Mouse (Mus musculus) yolk sac, embryonic 10.5 days (tissue): ENCODE data around the gene Mrps21.

Experiments used
- DNase-seq: peaks from one replicate; pipeline ENCODE4 v3.0.0-alpha.2; 2017; ENCODE audit warnings: low spot score

Gene Mrps21

GRCm38 (mm10) chr3:95850611-95851010 lies 20.7 kb downstream of the Mrps21 start:
- DNase-seq: no peak

GRCm38 (mm10) chr3:95842503-95843214 lies 28.7 kb downstream of the Mrps21 start:
- DNase-seq: no peak

GRCm38 (mm10) chr3:95839250-95839649 lies 32.1 kb downstream of the Mrps21 start:
- DNase-seq: no peak

- no peak for DNase-seq
Observed at GRCm38 (mm10) chr3:95829053-95829452, 42.3 kb downstream of the Mrps21 start.

GRCm38 (mm10) chr3:95826275-95826674 lies 45.0 kb downstream of the Mrps21 start:
- DNase-seq: no peak

GRCm38 (mm10) chr3:95820046-95821010 lies 51.0 kb downstream of the Mrps21 start:
- no peak for DNase-seq

GRCm38 (mm10) chr3:95819351-95819985 lies 51.9 kb downstream of the Mrps21 start:
- peak; percentile 99 for DNase-seq

- peak; percentile 87 for DNase-seq
Observed at GRCm38 (mm10) chr3:95818571-95819288, 52.6 kb downstream of the Mrps21 start, which contains the start of gene Rprd2. Rprd2 (minus strand) TSS chr3:95818863.

- peak; percentile 75 for DNase-seq
Observed at GRCm38 (mm10) chr3:95818026-95818511, 53.2 kb downstream of the Mrps21 start.

- no peak for DNase-seq
Observed at GRCm38 (mm10) chr3:95816681-95817080, 54.6 kb downstream of the Mrps21 start.
